Mouse (Mus musculus) layer of hippocampus, adult 6 months (tissue): ENCODE measurements around the gene Sprr2j-ps. TPM values are rescaled to one million over a fixed set of nuclear protein-coding genes. Genes with fewer than 3 reads are reported as not detected.

Experiments
- long read RNA-seq, 2 experiments: library from polyadenylated mRNA; unstranded; transcript quantifications; one replicate each; pipeline ENCODE4 v2.0.0; 2019 to 2020
- polyA plus RNA-seq: library from polyadenylated mRNA; unstranded; fragments of <200 nt; fragmentation: Nextera tagmentation; gene quantifications from 2 replicates; pipeline ENCODE4 v1.2.3, GENCODE M21; 2021

Gene Sprr2j-ps
- not detected in 2 replicates for polyA plus RNA-seq
- long read RNA-seq, experiment 1, result 0 reads
- long read RNA-seq, experiment 2, result 0 reads

GRCm38 (mm10) chr3:92417782-92418181, at the start of gene Sprr2j-ps:
Gene Sprr2j-ps, plus strand, starts transcription at chr3:92418082.

GRCm38 (mm10) chr3:92385385-92385784, 32.5 kb upstream of the Sprr2j-ps start, which contains the start of gene Sprr2h:
Gene Sprr2h, plus strand, starts transcription at chr3:92385685.

DNA sequence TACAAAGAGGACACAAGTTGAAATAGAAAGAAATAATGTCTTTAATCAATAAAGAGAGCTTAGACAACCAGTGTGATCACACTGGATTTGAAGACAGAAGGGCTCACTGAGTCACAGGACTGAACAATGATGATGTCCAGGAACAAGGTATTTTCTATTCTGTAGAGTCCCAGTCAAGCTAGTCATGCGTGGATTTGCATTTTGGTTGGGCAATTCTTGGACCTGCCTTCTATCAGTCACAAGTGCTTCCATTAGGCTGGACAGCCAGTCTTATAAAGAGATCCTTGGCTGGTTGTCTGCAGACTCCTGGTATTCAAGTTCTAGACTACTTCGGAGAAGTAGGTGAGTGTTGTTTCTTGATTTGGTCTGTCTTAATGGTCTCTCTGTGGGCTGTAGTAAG, 10.2 kb upstream of the Sprr2j-ps start, which contains the start of gene Sprr2i:
Gene Sprr2i (plus strand): TSS at position 301 of the 400 bp plus-strand sequence.

GRCm38 (mm10) chr3:92429323-92429722, 11.4 kb downstream of the Sprr2j-ps start, which contains the start of gene Gm9774:
Gene Gm9774, minus strand, starts transcription at chr3:92429423.

GRCm38 (mm10) chr3:92432282-92432681, 14.4 kb downstream of the Sprr2j-ps start, which contains the start of gene Sprr2k:
Gene Sprr2k, plus strand, starts transcription at chr3:92432582.

DNA sequence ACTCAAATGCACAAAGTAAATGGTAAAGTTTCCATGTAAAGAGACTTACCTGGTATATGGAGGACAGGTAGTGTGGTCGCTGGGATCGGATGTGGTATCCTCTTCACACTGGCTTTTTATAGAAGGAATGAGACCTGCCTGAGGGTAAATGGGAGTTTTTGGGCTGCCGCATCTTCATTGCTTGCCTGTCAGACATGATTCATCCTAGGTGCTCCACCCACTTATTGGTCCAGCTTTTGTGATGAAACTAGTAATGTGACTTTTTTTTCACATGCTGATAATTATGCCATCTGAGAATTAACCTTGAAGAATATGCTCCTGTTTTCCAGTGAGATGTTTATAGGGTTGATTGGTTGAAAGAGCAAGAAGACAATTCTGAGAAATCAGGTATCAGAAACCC, 20.8 kb downstream of the Sprr2j-ps start, which contains the start of gene Sprr1b:
Gene Sprr1b (minus strand): TSS at position 101 of the 400 bp plus-strand sequence.

GRCm38 (mm10) chr3:92458620-92459019, 40.7 kb downstream of the Sprr2j-ps start, which contains the start of gene Sprr3:
Gene Sprr3, minus strand, starts transcription at chr3:92458720.

Other genes starting within 250 kb of the Sprr2j-ps start
- not detected in 2 replicates for gene Sprr2a1, start 202.3 kb upstream of the Sprr2j-ps start, polyA plus RNA-seq
- gene Sprr2a2, start 202.2 kb upstream of the Sprr2j-ps start, polyA plus RNA-seq, result 0.21 TPM in 2 replicates
- not detected in 2 replicates for gene Sprr2a3, start 132.7 kb upstream of the Sprr2j-ps start, polyA plus RNA-seq
- gene Sprr2b, start 101.5 kb upstream of the Sprr2j-ps start, polyA plus RNA-seq, result not detected in 2 replicates
- gene Sprr2d, start 78.9 kb upstream of the Sprr2j-ps start, polyA plus RNA-seq, result not detected in 2 replicates
- gene Sprr2e, start 65.9 kb upstream of the Sprr2j-ps start, polyA plus RNA-seq, result not detected in 2 replicates
- not detected in 2 replicates for gene Sprr2f, start 52.9 kb upstream of the Sprr2j-ps start, polyA plus RNA-seq
- not detected in 2 replicates for gene Sprr2h, start 32.4 kb upstream of the Sprr2j-ps start, polyA plus RNA-seq
- not detected in 2 replicates for gene Sprr2i, start 10.1 kb upstream of the Sprr2j-ps start, polyA plus RNA-seq
- gene Gm9774, start 11.3 kb downstream of the Sprr2j-ps start, polyA plus RNA-seq, result 2.0 and 2.1 TPM in 2 replicates
- gene Sprr2k, start 14.5 kb downstream of the Sprr2j-ps start, polyA plus RNA-seq, result not detected in 2 replicates
- gene Sprr1b, start 20.7 kb downstream of the Sprr2j-ps start, polyA plus RNA-seq, result not detected in 2 replicates
- not detected in 2 replicates for gene Sprr3, start 40.6 kb downstream of the Sprr2j-ps start, polyA plus RNA-seq
- not detected in 2 replicates for gene Sprr1a, start 67.8 kb downstream of the Sprr2j-ps start, polyA plus RNA-seq
- not detected in 2 replicates for gene Sprr4, start 82.4 kb downstream of the Sprr2j-ps start, polyA plus RNA-seq
- gene 2310046K23Rik, start 116.4 kb downstream of the Sprr2j-ps start, polyA plus RNA-seq, result not detected in 2 replicates
- gene Ivl, start 155.7 kb downstream of the Sprr2j-ps start, polyA plus RNA-seq, result not detected in 2 replicates
- not detected in 2 replicates for gene Smcp, start 170.9 kb downstream of the Sprr2j-ps start, polyA plus RNA-seq
- gene 2210017I01Rik, start 189.4 kb downstream of the Sprr2j-ps start, polyA plus RNA-seq, result not detected in 2 replicates
- not detected in 2 replicates for gene Lce6a, start 203.6 kb downstream of the Sprr2j-ps start, polyA plus RNA-seq
- gene Lce1a1, start 230.2 kb downstream of the Sprr2j-ps start, polyA plus RNA-seq, result not detected in 2 replicates
- not detected in 2 replicates for gene Lce1b, start 238.8 kb downstream of the Sprr2j-ps start, polyA plus RNA-seq